Mouse (Mus musculus): Measurements from ENCODE around the gene Syap1.
"Not testable (repeated sequence)": the region's sequence is repeated elsewhere in the genome, so short reads cannot be mapped to it uniquely, and the experiment has no call there.

The Syap1 gene

GRCm38 (mm10) chrX:162887931-162888511, at the start of gene Syap1:
Gene Syap1 (minus strand): TSS chrX:162888447.
- peak; percentile 71 for DNase-seq

GRCm38 (mm10) chrX:162931467-162931866, 43.2 kb upstream of the Syap1 start:
- no peak for DNase-seq

GRCm38 (mm10) chrX:162921487-162922125, 33.4 kb upstream of the Syap1 start:
- no peak for DNase-seq

- DNase-seq: peak; percentile 41
Observed at GRCm38 (mm10) chrX:162915697-162916096, 27.4 kb upstream of the Syap1 start.

- DNase-seq: no peak
Observed at GRCm38 (mm10) chrX:162913651-162914050, 25.4 kb upstream of the Syap1 start.

GRCm38 (mm10) chrX:162907554-162907953, 19.3 kb upstream of the Syap1 start:
- DNase-seq: no peak

- DNase-seq: peak; percentile 48
Observed at GRCm38 (mm10) chrX:162902040-162902734, 13.9 kb upstream of the Syap1 start.

- peak; percentile 51 for DNase-seq
Observed at GRCm38 (mm10) chrX:162901371-162902039, 13.3 kb upstream of the Syap1 start.

- DNase-seq: no peak
Observed at GRCm38 (mm10) chrX:162900938-162901337, 12.7 kb upstream of the Syap1 start, which contains the start of gene Ctps2. Gene Ctps2 (plus strand): TSS chrX:162901238.

GRCm38 (mm10) chrX:162888575-162889223, 452 bp upstream of the Syap1 start:
- peak; percentile 24 for DNase-seq

- no peak for DNase-seq
Observed at GRCm38 (mm10) chrX:162878236-162878635, 10.0 kb downstream of the Syap1 start.

GRCm38 (mm10) chrX:162873761-162874160, 14.5 kb downstream of the Syap1 start:
- DNase-seq: no peak

- peak; percentile 28 for DNase-seq
Observed at GRCm38 (mm10) chrX:162871734-162872517, 16.3 kb downstream of the Syap1 start.

- no peak for DNase-seq
Observed at GRCm38 (mm10) chrX:162868294-162868965, 19.8 kb downstream of the Syap1 start.

- no peak for DNase-seq
Observed at GRCm38 (mm10) chrX:162848682-162849081, 39.6 kb downstream of the Syap1 start.

- no peak for DNase-seq
Observed at GRCm38 (mm10) chrX:162845531-162845930, 42.7 kb downstream of the Syap1 start.

- no peak for DNase-seq
Observed at GRCm38 (mm10) chrX:162844447-162845100, 43.7 kb downstream of the Syap1 start.

- DNase-seq: no peak
Observed at GRCm38 (mm10) chrX:162832101-162832500, 56.1 kb downstream of the Syap1 start.

- DNase-seq: no peak
Observed at GRCm38 (mm10) chrX:162831542-162831941, 56.7 kb downstream of the Syap1 start.

GRCm38 (mm10) chrX:162831036-162831435, 57.2 kb downstream of the Syap1 start:
- DNase-seq: no peak

- not testable (repeated sequence) for DNase-seq
Observed at GRCm38 (mm10) chrX:162830313-162830712, 57.9 kb downstream of the Syap1 start.
